Mouse (Mus musculus) heart, adult 9 months (tissue): ENCODE results near the gene Sec31b.
A peak's percentile ranks its signal among the peaks of the same experiment; 100 is the strongest.

Experiments
- DNase-seq, 2 experiments: peaks; one replicate each; pipeline ENCODE4 v3.0.0; 2022; ENCODE audit warnings: low spot score in 2 of 2

Gene Sec31b

GRCm38 (mm10) chr19:44475268-44475667, 70.4 kb downstream of the Sec31b start:
- DNase-seq, result peak; percentile 36 to 56

GRCm38 (mm10) chr19:44474158-44474557, 71.5 kb downstream of the Sec31b start:
- DNase-seq, result peak; percentile 70 to 82
